Mouse (Mus musculus) c-Kit-positive CD71-positive TER-119-positive erythroid progenitor cells, embryonic 14.5 days (primary cell): ENCODE measurements around the gene Dnase1l3.
"Not testable (repeated sequence)": the region's sequence is repeated elsewhere in the genome, so short reads cannot be mapped to it uniquely, and the experiment has no call there.

Experiments
- DNase-seq: peaks from one replicate; pipeline ENCODE4 v3.0.0-alpha.2; 2013; ENCODE audit warnings: low spot score

Gene Dnase1l3

DNA sequence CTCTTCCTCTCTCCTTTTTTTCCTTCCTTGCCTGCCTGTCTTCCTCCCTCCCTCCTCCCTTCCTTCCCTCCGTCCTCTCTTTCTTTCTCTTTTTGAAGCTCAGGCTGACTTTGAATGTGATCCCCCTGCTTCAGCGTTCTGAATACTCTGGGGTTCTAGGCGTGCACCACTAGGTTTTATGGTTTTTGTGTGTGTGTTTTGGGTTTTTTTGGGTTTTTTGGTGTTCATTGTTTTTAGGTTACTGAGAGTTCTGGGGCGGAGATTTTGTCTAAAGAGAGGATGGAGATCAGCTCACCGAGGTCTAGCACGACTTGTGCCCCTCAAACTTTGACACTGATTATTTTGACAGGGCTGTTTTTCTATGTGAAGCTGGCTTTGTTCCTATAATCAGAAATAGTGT lies 17.6 kb upstream of the Dnase1l3 start:
- DNase-seq = no peak

DNA sequence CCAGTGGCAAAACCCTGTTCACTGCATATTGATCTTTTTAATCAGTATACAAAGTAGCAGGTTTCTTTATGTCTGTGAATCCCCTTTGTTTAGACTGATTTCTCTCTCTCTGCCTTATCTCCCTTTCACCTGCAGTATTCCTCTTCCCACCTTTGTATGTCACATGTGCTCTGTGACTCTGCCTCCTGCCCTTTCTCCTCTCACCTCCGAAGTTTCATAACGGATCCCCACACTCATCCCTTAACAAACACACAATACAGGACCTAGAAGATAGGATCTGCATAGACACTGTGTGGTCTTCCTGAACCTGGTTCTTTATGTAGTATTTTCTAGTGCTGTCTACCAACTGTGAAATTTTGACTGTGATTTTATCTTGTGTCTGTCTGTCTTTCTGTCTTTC lies 16.9 kb upstream of the Dnase1l3 start:
- DNase-seq = no peak

- no peak for DNase-seq
Observed at GRCm38 (mm10) chr14:8007923-8008322, 13.6 kb upstream of the Dnase1l3 start.

DNA sequence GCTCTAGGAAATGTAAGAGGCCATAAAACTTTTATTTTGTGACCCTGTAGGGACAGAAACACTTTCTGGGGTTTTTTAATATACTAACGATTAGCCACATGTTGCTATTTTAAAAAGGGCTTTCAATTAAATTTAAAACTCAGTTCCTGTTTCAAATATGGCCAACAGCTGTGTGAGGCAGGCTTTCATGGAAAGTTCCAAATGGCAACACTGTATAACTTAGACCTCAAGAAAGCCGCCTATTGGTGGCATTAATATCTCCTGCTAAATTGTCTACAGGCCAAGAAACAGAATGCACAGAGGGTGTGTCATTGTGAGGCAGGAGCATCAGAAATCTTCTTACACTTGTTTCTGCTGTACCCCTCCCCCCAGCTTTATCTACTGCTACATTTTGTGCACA lies 13.1 kb upstream of the Dnase1l3 start:
- DNase-seq = no peak

- no peak for DNase-seq
Observed at GRCm38 (mm10) chr14:8007084-8007483, 12.7 kb upstream of the Dnase1l3 start.

DNA sequence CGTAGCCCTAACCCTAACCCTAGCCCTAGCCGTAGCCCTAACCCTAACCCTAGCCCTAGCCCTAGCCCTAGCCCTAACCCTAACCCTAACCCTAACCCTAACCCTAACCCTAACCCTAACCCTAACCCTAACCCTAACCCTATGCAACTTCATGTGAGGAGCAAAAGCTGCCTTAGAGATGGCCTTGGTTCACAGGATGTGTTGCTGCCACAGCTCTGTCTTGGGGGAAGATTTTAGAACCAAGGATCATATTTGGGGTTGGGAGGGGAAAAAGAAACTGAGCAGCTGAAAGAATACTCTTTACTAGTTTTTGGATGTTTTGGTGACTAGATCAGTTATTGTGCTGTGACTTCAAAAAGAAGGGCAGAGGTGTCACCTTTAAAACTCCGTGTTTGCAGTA lies 11.7 kb upstream of the Dnase1l3 start:
- DNase-seq = not testable (repeated sequence)

DNA sequence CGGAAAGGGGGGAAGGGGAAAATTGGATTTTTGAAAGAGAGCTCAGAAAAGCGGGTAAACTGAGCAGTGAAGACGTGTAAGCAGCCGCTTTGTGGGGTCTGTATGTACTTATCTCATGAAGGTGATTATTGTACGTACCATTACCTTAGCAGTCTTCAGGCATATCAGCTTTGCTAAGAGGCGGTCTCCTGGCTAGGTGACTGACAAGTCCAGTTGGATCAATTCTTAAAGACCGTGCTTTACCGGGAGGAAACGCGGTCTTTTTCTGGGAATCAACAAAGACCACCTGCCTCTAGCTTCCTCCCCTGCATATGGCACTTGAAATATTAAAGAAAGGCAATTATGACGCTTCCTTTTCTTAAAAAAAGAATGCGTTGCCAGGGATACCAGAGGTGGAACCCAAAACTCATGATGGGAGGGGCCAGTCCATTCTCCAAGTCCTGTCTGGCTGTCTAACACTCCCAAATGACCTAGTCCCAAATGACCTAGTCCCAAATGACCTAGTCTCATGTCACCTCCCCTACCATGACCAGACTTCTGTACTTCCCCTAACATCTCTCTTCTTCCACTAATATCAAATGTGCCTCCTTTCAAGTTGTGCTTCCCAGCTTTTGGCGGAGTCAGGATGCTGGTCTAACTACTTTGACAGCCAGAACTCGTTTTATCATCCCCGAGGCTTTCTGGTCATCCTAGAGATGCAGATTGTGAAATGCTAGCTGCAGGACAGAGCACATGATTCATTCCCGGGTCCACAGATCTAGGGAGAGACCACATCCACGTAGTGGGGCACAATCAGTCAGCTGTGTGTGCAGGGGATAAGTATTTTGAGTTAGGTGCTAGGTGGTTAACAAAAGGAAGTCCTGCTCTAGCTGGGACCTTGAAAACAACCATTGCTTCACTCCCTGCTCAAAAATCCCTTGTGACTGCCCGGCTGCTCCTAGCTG lies 9.6 kb upstream of the Dnase1l3 start:
- DNase-seq = no peak

- no peak for DNase-seq
Observed at GRCm38 (mm10) chr14:8003093-8003670, 8.8 kb upstream of the Dnase1l3 start.

GRCm38 (mm10) chr14:8002432-8003092 lies 8.2 kb upstream of the Dnase1l3 start, which contains the start of gene Abhd6:
TSS of gene Abhd6 (plus strand) at chr14:8002902.
- no peak for DNase-seq

GRCm38 (mm10) chr14:8000831-8001685 lies 6.7 kb upstream of the Dnase1l3 start:
- no peak for DNase-seq

DNA sequence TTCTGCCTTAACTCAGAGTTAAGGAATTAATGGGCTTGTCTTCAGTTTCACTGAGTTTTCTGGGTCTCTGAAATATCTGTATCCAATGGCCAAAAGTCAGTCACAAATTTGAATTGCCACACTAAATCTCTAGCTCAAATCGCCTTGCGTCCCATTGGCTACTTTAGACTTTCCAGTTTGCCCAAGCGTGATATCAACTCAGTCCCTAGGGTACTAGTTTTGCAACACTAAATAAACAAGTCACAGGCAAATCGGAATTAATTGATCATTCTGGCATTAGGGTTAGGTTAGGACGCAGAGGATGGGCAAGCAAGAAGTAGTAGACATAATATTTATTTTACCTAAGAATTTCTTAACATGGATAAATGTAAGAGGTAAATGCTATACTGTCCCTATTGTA lies 5.9 kb upstream of the Dnase1l3 start:
- no peak for DNase-seq

DNA sequence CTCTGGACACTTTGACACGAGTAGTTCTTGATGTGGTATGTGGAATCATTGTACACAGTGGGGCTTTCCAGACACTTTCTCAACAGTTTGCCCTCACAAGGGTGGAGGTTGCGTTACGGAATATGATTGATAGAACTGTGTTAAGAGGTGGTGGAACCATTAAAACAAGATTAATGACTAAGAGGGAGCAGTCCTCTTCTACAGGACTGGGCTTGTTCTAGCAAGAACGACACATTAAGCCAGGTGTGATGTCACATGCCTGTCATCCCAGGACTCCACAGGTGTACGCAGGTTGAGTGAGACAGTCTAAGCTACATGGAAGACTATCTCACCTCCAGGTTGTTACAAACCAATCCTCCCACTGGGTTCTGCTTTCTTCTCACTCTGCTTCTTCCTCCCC lies 5.1 kb upstream of the Dnase1l3 start:
- DNase-seq = no peak

- no peak for DNase-seq
Observed at GRCm38 (mm10) chr14:7999030-7999429, 4.7 kb upstream of the Dnase1l3 start.

- peak; percentile 70 for DNase-seq
Observed at GRCm38 (mm10) chr14:7997255-7997696, 2.9 kb upstream of the Dnase1l3 start.

DNA sequence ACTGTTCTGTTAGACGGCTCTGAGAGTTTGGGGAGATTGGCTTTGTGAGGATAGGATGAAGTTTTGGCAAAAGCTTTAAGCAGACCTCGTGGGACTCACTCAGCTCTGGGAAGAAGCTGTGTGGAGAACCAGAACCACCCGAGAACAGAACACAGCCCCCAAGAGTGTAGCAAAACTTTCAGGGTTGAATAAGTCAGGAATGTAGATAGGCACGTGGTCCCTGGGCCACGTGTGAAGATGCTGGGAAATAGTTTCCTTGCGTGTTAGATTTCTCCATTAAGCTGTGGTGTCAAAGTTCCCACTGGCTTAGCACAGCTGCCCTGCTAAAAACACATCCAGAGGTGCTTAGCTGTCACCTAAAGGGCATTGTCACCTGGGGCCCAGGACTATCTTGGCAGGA lies 2.2 kb downstream of the Dnase1l3 start:
- DNase-seq = no peak

DNA sequence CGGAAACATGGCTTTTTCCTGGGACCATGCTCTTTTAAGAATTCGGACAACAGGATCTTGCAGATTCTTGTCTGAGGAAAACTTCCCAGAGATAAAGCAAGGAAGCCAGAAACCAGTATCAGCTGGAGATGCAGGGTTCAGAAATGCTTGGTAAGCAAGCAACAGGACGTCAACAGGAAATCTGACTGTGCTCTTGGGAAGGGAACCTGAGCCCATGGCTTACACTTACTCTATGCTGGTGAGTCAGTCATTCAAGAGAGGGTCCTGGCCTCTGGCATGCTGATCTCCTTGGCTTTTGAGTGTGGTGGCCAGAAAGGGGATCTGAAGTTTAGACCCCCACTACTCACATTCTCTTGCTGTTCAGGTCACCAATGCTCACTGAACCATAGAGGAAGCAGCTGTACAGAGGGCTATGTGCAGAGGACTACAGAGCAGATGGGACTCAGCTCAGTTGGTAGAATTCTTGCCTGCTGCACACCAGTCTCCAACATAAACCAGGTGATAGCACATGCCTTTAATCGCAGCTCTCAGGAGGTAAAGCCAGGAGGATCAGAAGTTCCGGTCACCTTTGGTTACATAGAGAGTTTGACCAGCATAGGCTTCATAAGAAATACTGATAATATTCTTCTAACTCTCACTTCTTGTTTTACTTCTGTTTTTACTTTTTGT lies 3.1 kb downstream of the Dnase1l3 start:
- DNase-seq = no peak

- DNase-seq = no peak
Observed at GRCm38 (mm10) chr14:7989961-7990360, 4.4 kb downstream of the Dnase1l3 start.

DNA sequence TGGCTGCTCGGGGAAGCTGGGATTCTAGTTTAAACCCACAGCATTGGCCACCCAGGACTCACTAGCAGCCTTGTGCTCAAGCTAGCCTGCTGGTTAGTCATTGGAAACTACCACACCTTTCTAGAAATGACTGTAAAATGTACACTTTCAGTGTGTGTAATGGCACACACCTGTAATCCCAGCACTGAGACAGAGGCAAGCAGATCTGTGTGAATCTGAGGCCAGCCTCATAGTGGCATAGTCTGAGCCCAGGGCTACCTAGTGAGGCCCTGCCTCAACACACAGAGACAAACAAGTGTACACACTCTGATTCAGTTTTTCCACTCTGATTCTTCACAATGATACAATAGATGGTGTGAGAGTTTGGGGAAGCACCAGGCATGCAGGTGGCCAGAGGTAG lies 5.0 kb downstream of the Dnase1l3 start:
- no peak for DNase-seq

GRCm38 (mm10) chr14:7986913-7987312 lies 7.5 kb downstream of the Dnase1l3 start:
- DNase-seq = no peak

GRCm38 (mm10) chr14:7981226-7981625 lies 13.1 kb downstream of the Dnase1l3 start:
- no peak for DNase-seq

- no peak for DNase-seq
Observed at GRCm38 (mm10) chr14:7978183-7978582, 16.2 kb downstream of the Dnase1l3 start.
